Mouse (Mus musculus) hindbrain, embryonic 14.5 days (tissue): ENCODE results near the gene Daw1. TPM values are rescaled to one million over a fixed set of nuclear protein-coding genes. Genes with fewer than 3 reads are reported as not detected.

Experiments
- ATAC-seq: fragments of 200-750 bp; cut with Nextera tagmentation; 2 replicates; pipeline ENCODE4 v1.8.0; 2017; ENCODE audit warnings: moderate number of reproducible peaks, mild to moderate bottlenecking, moderate TSS enrichment, moderate library complexity; ENCODE audit not compliant: low FRiP score
- DNase-seq: peaks from one replicate; pipeline ENCODE4 v3.0.0-alpha.2; 2015; ENCODE audit warnings: low spot score
- H3K27ac ChIP-seq: fragments of 300-500 bp; sonication (generic); 2 replicates; pipeline ENCODE4 v1.5.1; 2014; ENCODE audit warnings: mild to moderate bottlenecking, moderate library complexity
- H3K27me3 ChIP-seq: fragments of 300-500 bp; sonication (generic); 2 replicates; pipeline ENCODE4 v1.6.1; 2014; ENCODE audit warnings: mild to moderate bottlenecking, low read length, mixed read lengths; ENCODE audit not compliant: control insufficient read depth, insufficient read depth
- H3K36me3 ChIP-seq: fragments of 300-500 bp; sonication (generic); replicated peaks from 2 replicates; pipeline ENCODE4 v1.6.1; 2014; ENCODE audit not compliant: control insufficient read depth, insufficient read depth
- H3K4me1 ChIP-seq: fragments of 300-500 bp; sonication (generic); replicated peaks from 2 replicates; pipeline ENCODE4 v1.6.1; 2014; ENCODE audit warnings: antibody characterized with exemption, low read length, mixed read lengths; ENCODE audit not compliant: control insufficient read depth, insufficient read depth
- H3K4me2 ChIP-seq: fragments of 300-500 bp; sonication (generic); replicated peaks from 2 replicates; pipeline ENCODE4 v1.6.1; 2014; ENCODE audit warnings: mild to moderate bottlenecking, moderate library complexity
- H3K4me3 ChIP-seq: fragments of 300-500 bp; sonication (generic); replicated peaks from 2 replicates; pipeline ENCODE4 v1.5.1; 2014; ENCODE audit warnings: mild to moderate bottlenecking, low read length
- H3K9ac ChIP-seq: fragments of 300-500 bp; sonication (generic); 2 replicates; pipeline ENCODE4 v1.6.1; 2014
- H3K9me3 ChIP-seq: fragments of 300-500 bp; sonication (generic); 2 replicates; pipeline ENCODE4 v1.6.1; 2016; ENCODE audit warnings: low read length; ENCODE audit not compliant: control insufficient read depth
- WGBS: fragments of 180-500 bp; shearing (Covaris S2); extraction: QIAGEN DNeasy Blood & Tissue Kit; methylation state at CpG from one replicate; pipeline ENCODE4 v1.1.7; 2014; 5-methylcytosine and 5-hydroxymethylcytosine counted together
- polyA plus RNA-seq: library from polyadenylated mRNA; unstranded; fragments of >200 nt; fragmentation: Nextera tagmentation; extraction: Ambion mirVana; gene quantifications from 2 replicates; pipeline ENCODE4 v1.2.1, GENCODE M21; 2014

Gene Daw1
- polyA plus RNA-seq, 1 experiment from 2014 or later: 2.0 TPM

DNA sequence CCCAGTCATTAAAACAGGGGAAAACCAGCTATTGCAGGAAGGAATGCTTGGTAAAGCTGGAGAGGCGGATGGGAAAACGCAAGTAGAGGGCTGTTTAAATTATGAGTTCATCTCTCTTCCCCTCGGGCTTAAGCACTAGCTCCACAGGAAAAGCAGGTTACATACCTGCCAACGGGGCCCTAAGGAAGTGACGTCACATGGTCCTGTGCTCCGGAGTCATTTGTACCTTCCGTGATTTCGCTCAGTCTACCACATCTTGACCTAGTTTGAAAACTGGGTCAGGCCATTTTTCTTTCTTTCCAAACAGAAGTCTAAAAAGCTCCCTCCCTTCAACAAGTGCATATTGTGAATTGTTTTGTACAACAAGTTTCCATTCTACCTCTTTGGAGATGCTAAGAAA, 21.7 kb upstream of the Daw1 start:
- H3K36me3 ChIP-seq: no peaks in the 10 kb centered on the region
- ATAC-seq: no peak
- no peak overlapping the region for H3K4me2 ChIP-seq
- no peaks in the 10 kb centered on the region for H3K9me3 ChIP-seq
- no peak overlapping the region for H3K4me3 ChIP-seq
- H3K27me3 ChIP-seq: no peaks in the 10 kb centered on the region
- no peak overlapping the region for H3K9ac ChIP-seq
- H3K4me1 ChIP-seq: no peaks in the 10 kb centered on the region
- 97% methylated on average over 8 of the region's 8 CpGs for WGBS
- no peak for DNase-seq
- H3K27ac ChIP-seq: no peak overlapping the region

DNA sequence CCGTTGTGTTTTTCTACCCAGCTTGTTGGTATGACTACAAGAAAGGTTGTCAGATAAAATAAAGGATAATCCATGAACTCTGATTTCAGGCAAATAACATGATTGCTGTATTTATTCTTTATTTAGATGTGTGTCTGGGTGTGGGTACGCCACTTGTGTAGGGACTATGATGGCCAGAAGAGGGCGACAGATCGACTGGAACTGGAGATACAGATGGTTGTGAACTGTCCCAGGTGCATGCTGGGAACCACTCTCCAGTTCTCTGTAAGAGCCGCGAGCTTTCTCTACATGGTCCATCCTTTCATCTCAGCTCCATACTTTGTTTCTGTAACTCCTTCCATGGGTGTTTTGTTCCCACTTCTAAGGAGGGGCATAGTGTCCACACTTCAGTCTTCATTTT, 20.8 kb upstream of the Daw1 start:
- Histone ChIP-seq H3K9ac (no peak overlapping the region), H3K36me3 (no peaks in the 10 kb centered on the region), H3K27me3 (no peaks in the 10 kb centered on the region), H3K4me2 (no peak overlapping the region), H3K4me3 (no peak overlapping the region), H3K9me3 (no peaks in the 10 kb centered on the region), H3K4me1 (no peaks in the 10 kb centered on the region), H3K27ac (no peak overlapping the region)
- DNase-seq: no peak
- ATAC-seq: no peak
- 84% methylated on average over 6 of the region's 6 CpGs for WGBS

GRCm38 (mm10) chr1:83141510-83141909, 18.0 kb upstream of the Daw1 start:
- no peak for ATAC-seq
- Histone ChIP-seq H3K9me3 (no peaks in the 10 kb centered on the region), H3K27ac (no peak overlapping the region), H3K4me1 (no peaks in the 10 kb centered on the region), H3K4me2 (no peak overlapping the region), H3K9ac (no peak overlapping the region), H3K36me3 (no peaks in the 10 kb centered on the region), H3K27me3 (no peaks in the 10 kb centered on the region), H3K4me3 (no peak overlapping the region)
- 88% methylated on average over 8 of the region's 8 CpGs for WGBS
- no peak for DNase-seq

- ATAC-seq (no peak), DNase-seq (no peak)
- Histone ChIP-seq H3K36me3 (no peaks in the 10 kb centered on the region), H3K9me3 (no peaks in the 10 kb centered on the region), H3K27ac (no peak overlapping the region), H3K4me2 (no peak overlapping the region), H3K9ac (no peak overlapping the region), H3K27me3 (no peaks in the 10 kb centered on the region), H3K4me1 (no peaks in the 10 kb centered on the region), H3K4me3 (no peak overlapping the region)
- WGBS: 88% methylated on average over 5 of the region's 5 CpGs
These were observed 17.5 kb upstream of the Daw1 start for GRCm38 (mm10) chr1:83142055-83142454.

- Histone ChIP-seq H3K4me3 (no peak overlapping the region), H3K27me3 (no peaks in the 10 kb centered on the region), H3K4me2 (no peak overlapping the region), H3K27ac (no peak overlapping the region), H3K9me3 (no peaks in the 10 kb centered on the region), H3K9ac (no peak overlapping the region), H3K4me1 (no peaks in the 10 kb centered on the region), H3K36me3 (no peaks in the 10 kb centered on the region)
- 93% methylated on average over 2 of the region's 2 CpGs for WGBS
- ATAC-seq (no peak), DNase-seq (no peak)
These were observed 13.0 kb upstream of the Daw1 start for GRCm38 (mm10) chr1:83146547-83146946.

DNA sequence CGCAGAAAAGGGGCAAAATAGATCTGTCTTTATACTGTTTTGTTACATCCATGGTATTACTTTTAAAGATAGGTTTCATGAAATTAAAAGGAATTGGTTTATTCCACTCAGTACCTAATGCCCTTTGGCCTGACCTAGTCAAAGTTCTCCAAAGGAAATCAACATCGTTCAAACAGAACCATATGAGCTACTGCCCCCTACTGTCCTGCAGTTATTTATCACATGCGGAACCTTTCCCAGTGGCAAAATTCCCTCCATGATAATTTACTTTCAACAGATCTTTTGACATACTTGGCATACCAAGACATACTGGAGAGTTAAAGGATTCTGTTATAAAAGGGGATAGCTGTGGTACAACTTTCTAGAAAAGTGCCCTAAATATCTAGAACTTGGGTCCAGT, 9.3 kb upstream of the Daw1 start:
- WGBS: 77% methylated on average over 3 of the region's 3 CpGs

DNA sequence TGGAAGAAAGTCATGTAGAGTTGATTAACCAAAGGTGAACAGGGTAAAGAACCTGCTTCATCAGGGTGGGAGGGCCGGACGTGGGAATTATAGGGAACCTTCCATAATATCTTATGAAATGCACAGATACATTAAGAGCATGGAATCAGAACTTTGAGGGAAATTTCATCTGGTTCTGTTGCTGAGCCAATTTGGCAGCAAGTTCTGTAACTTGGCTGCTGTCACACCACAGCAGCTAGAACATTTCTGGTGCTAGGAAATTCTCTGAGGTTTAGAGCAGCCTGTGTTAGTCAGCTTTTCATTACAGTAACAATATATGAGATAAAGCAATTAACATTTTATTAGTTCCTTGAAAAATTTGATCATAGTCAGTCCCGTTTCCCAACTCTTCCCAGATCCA, 6.6 kb upstream of the Daw1 start:
- H3K4me1 ChIP-seq: no peaks in the 10 kb centered on the region
- no peak overlapping the region for H3K4me2 ChIP-seq
- H3K9ac ChIP-seq: no peak overlapping the region
- 92% methylated on average over 3 of the region's 3 CpGs for WGBS
- H3K27me3 ChIP-seq: no peaks in the 10 kb centered on the region
- DNase-seq (no peak), ATAC-seq (no peak)
- H3K9me3 ChIP-seq: no peaks in the 10 kb centered on the region
- H3K4me3 ChIP-seq: no peak overlapping the region
- no peak overlapping the region for H3K27ac ChIP-seq
- H3K36me3 ChIP-seq: no peaks in the 10 kb centered on the region

More for the DNA sequence above, 9.3 kb upstream of the Daw1 start:
- no peaks in the 10 kb centered on the region for H3K9me3 ChIP-seq
- no peak overlapping the region for H3K4me3 ChIP-seq
- H3K27me3 ChIP-seq: no peaks in the 10 kb centered on the region
- ATAC-seq (no peak), DNase-seq (no peak)
- no peak overlapping the region for H3K27ac ChIP-seq
- H3K9ac ChIP-seq: no peak overlapping the region
- H3K4me2 ChIP-seq: no peak overlapping the region
- H3K4me1 ChIP-seq: no peaks in the 10 kb centered on the region
- H3K36me3 ChIP-seq: no peaks in the 10 kb centered on the region

DNA sequence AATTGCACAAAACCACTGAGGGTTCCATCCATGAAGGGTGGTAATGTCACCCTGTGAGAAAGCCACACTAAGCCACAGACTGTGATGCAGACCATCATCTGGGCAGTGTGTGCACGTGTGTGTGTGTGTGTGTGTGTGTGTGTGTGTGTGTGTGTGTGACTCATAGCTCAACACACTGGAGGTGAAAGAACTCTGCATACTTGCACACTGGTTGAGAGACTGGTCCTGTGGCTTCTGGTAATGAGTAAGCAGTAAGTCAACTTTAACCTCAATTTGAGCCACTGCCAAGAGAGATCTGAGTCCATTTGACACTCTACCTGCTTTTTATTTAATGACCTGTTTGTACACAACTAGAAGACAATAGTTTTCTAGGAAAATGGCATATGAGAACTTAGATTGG, 2.7 kb upstream of the Daw1 start:
- 68% methylated on average over 1 of the region's 1 CpGs for WGBS
- Histone ChIP-seq H3K36me3 (no peaks in the 10 kb centered on the region), H3K9ac (no peak overlapping the region), H3K27ac (no peak overlapping the region), H3K4me1 (no peaks in the 10 kb centered on the region), H3K27me3 (no peaks in the 10 kb centered on the region), H3K4me3 (no peak overlapping the region), H3K9me3 (no peaks in the 10 kb centered on the region), H3K4me2 (no peak overlapping the region)
- ATAC-seq (no peak), DNase-seq (no peak)

DNA sequence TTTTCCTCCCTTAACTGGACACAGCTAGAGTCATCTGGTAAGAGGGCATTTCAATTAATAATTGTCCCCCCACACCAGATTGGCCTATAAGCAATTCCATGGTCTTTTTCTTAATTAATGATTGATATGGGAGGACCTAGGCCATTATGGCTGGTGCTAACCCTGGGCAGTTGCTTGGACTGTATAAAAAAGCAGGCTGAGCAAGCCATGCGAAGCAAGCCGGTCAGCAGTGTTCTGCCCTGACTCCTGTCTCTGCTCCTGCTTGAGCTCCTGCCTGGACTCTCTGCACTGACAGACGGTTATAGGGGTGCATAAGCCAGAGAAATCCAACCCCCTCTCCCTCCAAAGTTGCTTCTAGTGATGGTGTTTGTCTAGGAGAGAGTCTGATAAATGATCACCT, 2.1 kb downstream of the Daw1 start:
- 73% methylated on average over 3 of the region's 3 CpGs for WGBS
- Histone ChIP-seq H3K27ac (no peak overlapping the region), H3K9ac (no peak overlapping the region), H3K36me3 (no peaks in the 10 kb centered on the region), H3K9me3 (no peaks in the 10 kb centered on the region), H3K4me3 (no peak overlapping the region), H3K4me1 (no peaks in the 10 kb centered on the region), H3K27me3 (no peaks in the 10 kb centered on the region), H3K4me2 (no peak overlapping the region)
- DNase-seq (no peak), ATAC-seq (no peak)

DNA sequence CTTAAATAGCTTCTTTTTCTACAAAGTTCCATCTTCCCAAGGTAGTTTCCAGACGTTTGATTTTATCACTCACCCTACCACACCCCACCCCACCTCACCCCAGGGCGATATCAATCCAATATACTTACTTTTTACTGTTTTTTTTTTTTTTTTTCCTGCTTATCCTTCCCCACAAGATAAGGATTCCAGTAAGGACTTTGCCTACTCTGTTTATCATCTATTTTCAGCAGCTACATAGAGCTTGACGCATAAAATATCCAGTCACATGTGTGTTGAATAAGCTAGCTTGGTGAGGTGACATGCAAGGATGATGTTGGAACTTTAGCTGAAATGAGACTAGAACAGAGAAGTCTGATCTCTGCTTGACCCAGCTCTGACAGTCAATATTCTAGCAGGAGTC, 4.5 kb downstream of the Daw1 start:
- 80% methylated on average over 3 of the region's 3 CpGs for WGBS
- no peak for DNase-seq
- Histone ChIP-seq H3K9me3 (no peaks in the 10 kb centered on the region), H3K4me2 (no peak overlapping the region), H3K4me3 (no peak overlapping the region), H3K27me3 (no peaks in the 10 kb centered on the region), H3K4me1 (no peaks in the 10 kb centered on the region), H3K9ac (no peak overlapping the region), H3K27ac (no peak overlapping the region), H3K36me3 (no peaks in the 10 kb centered on the region)
- no peak for ATAC-seq
